Mouse (Mus musculus) liver, embryonic 14.5 days (tissue): ENCODE data around the gene Otub2. TPM values are rescaled to one million over a fixed set of nuclear protein-coding genes. Genes with fewer than 3 reads are reported as not detected.
A peak's percentile ranks its signal among the peaks of the same experiment; 100 is the strongest.

Experiments used
- ATAC-seq: fragments of 200-750 bp; cut with Nextera tagmentation; 2 replicates; pipeline ENCODE4 v1.8.0; 2017; ENCODE audit warnings: moderate number of reproducible peaks, mild to moderate bottlenecking, moderate library complexity; ENCODE audit not compliant: insufficient read depth
- DNase-seq, 3 experiments: peaks; one replicate each; pipeline ENCODE4 v3.0.0-alpha.2; 2012 to 2013; ENCODE audit warnings: low read depth in 3 of 3, low spot score in 3 of 3
- H3K27ac ChIP-seq: fragments of 300-500 bp; sonication (generic); 2 replicates; pipeline ENCODE4 v1.5.1; 2014; ENCODE audit warnings: moderate library complexity, mild to moderate bottlenecking, control low read depth, inconsistent platforms
- H3K27me3 ChIP-seq: fragments of 300-500 bp; sonication (generic); 2 replicates; pipeline ENCODE4 v1.6.1; 2014; ENCODE audit warnings: mild to moderate bottlenecking, low read length, moderate library complexity; ENCODE audit not compliant: control insufficient read depth, insufficient read depth
- H3K36me3 ChIP-seq: fragments of 300-500 bp; sonication (generic); replicated peaks from 2 replicates; pipeline ENCODE4 v1.6.1; 2014; ENCODE audit warnings: low read depth; ENCODE audit not compliant: control insufficient read depth, insufficient read depth
- H3K4me1 ChIP-seq, 2 experiments: fragments of 200-500 bp in 1 of 2; fragments of 300-500 bp in 1 of 2; sonication (generic) in 1 of 2; replicated peaks; 2 replicates each; pipeline ENCODE4 v1.6.1; 2012 to 2014; ENCODE audit warnings: antibody characterized with exemption in 1 of 2, inconsistent platforms in 1 of 2, low read length in 1 of 2; ENCODE audit not compliant: control insufficient read depth in 2 of 2, insufficient read depth in 2 of 2
- H3K4me2 ChIP-seq: fragments of 300-500 bp; sonication (generic); 2 replicates; pipeline ENCODE4 v1.6.1; 2014; ENCODE audit warnings: low read depth, mild to moderate bottlenecking, control low read depth, moderate library complexity
- H3K4me3 ChIP-seq, 2 experiments: fragments of 200-500 bp in 1 of 2; fragments of 300-500 bp in 1 of 2; sonication (generic) in 1 of 2; 2 replicates each; pipeline ENCODE4 v1.5.1; 2012 to 2014; ENCODE audit warnings: low read depth in 2 of 2, low read length in 2 of 2, mild to moderate bottlenecking in 2 of 2, control low read depth in 1 of 2, inconsistent platforms in 1 of 2, moderate library complexity in 1 of 2; ENCODE audit not compliant: insufficient read depth in 1 of 2
- H3K9ac ChIP-seq: fragments of 300-500 bp; sonication (generic); replicated peaks from 2 replicates; pipeline ENCODE4 v1.6.1; 2014; ENCODE audit warnings: mild to moderate bottlenecking, control low read depth, moderate library complexity
- H3K9me3 ChIP-seq: fragments of 300-500 bp; sonication (generic); 2 replicates; pipeline ENCODE4 v1.6.1; 2016; ENCODE audit warnings: low read length, mixed read lengths; ENCODE audit not compliant: control insufficient read depth
- CTCF ChIP-seq: IDR thresholded peaks from 2 replicates; pipeline ENCODE4 v1.5.1; 2016; ENCODE audit warnings: antibody characterized with exemption, low read depth, control low read depth
- EP300 ChIP-seq: IDR thresholded peaks from 2 replicates; pipeline ENCODE4 v1.6.1; 2016; ENCODE audit warnings: antibody characterized with exemption, low read depth
- WGBS: fragments of 180-500 bp; shearing (Covaris S2); extraction: QIAGEN DNeasy Blood & Tissue Kit; methylation state at CpG from one replicate; pipeline ENCODE4 v1.1.7; 2014; ENCODE audit not compliant: insufficient replicate concordance; 5-methylcytosine and 5-hydroxymethylcytosine counted together
- polyA plus RNA-seq, 2 experiments: library from polyadenylated mRNA; depleted of rRNA in 1 of 2; stranded (reverse) in 1 of 2; unstranded in 1 of 2; fragments of >200 nt; fragmentation: Nextera tagmentation in 1 of 2; extraction: Ambion mirVana in 1 of 2; gene quantifications; 2 replicates each; pipeline versions ENCODE4 v1.2.1 to v1.2.3; 2012 to 2014

Gene Otub2
- polyA plus RNA-seq, 2 experiments, result 13.3 to 20.0 TPM

- 48% methylated on average over 3 of the region's 3 CpGs for WGBS
- Histone ChIP-seq H3K9ac (no peak overlapping the region), H3K36me3 (no peaks in the 10 kb centered on the region), H3K27me3 (no peaks in the 10 kb centered on the region), H3K4me1 (no peaks in the 10 kb centered on the region), H3K4me2 (no peak overlapping the region), H3K9me3 (no peaks in the 10 kb centered on the region), H3K27ac (no peak overlapping the region), H3K4me3 (no peak overlapping the region)
- no peak for DNase-seq
- ATAC-seq, result no peak
- TF ChIP-seq EP300 (no peak), CTCF (no peak)
Measured at GRCm38 (mm10) chr12:103362336-103362735, 26.1 kb upstream of the Otub2 start.

GRCm38 (mm10) chr12:103367171-103367570 is 21.3 kb upstream of the Otub2 start:
- DNase-seq (no peak), ATAC-seq (no peak)
- TF ChIP-seq CTCF, result no peak
- peaks cover 4 to 7% of the 10 kb centered on the region in 2 experiments; a peak in 2 of 4 replicates for H3K4me1 ChIP-seq
- H3K36me3 ChIP-seq, result no peaks in the 10 kb centered on the region
- no peak overlapping the region for H3K4me2 ChIP-seq
- H3K4me3 ChIP-seq, result no peak overlapping the region
- no peak overlapping the region for H3K9ac ChIP-seq
- H3K27ac ChIP-seq, result no peak overlapping the region
- WGBS, result 50% methylated on average over 2 of the region's 2 CpGs
- no peaks in the 10 kb centered on the region for H3K9me3 ChIP-seq
- no peaks in the 10 kb centered on the region for H3K27me3 ChIP-seq

GRCm38 (mm10) chr12:103367620-103368325 is 20.7 kb upstream of the Otub2 start:
- no peak overlapping the region for H3K27ac ChIP-seq
- WGBS, result 11% methylated on average over 18 of the region's 18 CpGs
- DNase-seq, result peak in 2 of 3 experiments; percentile 23 to 27
- peaks cover 4 to 7% of the 10 kb centered on the region in 2 experiments; a peak in 2 of 4 replicates for H3K4me1 ChIP-seq
- H3K9me3 ChIP-seq, result no peaks in the 10 kb centered on the region
- TF ChIP-seq EP300, result no peak
- peak; percentile 88 for TF ChIP-seq CTCF
- H3K4me2 ChIP-seq, result peak overlapping the region; percentile 40
- H3K36me3 ChIP-seq, result no peaks in the 10 kb centered on the region
- no peak overlapping the region for H3K9ac ChIP-seq
- peak overlapping the region in 1 of 2 experiments; percentile 26; a peak in 1 of 4 replicates for H3K4me3 ChIP-seq
- H3K27me3 ChIP-seq, result no peaks in the 10 kb centered on the region
- ATAC-seq, result peak; percentile 67

- Histone ChIP-seq H3K36me3 (no peaks in the 10 kb centered on the region), H3K9me3 (no peaks in the 10 kb centered on the region), H3K4me2 (peak overlapping the region; percentile 40), H3K9ac (no peak overlapping the region), H3K27me3 (no peaks in the 10 kb centered on the region), H3K4me1 (peaks cover 4 to 9% of the 10 kb centered on the region in 2 experiments; a peak in 3 of 4 replicates), H3K4me3 (peak overlapping the region in 1 of 2 experiments; percentile 26; a peak in 1 of 4 replicates), H3K27ac (no peak overlapping the region)
- 28% methylated on average over 7 of the region's 7 CpGs for WGBS
- TF ChIP-seq EP300 (no peak), CTCF (no peak)
- no peak for ATAC-seq
- peak in 1 of 3 experiments; percentile 10 for DNase-seq
Measured at GRCm38 (mm10) chr12:103368326-103368669, 20.2 kb upstream of the Otub2 start.

GRCm38 (mm10) chr12:103368777-103369176 is 19.7 kb upstream of the Otub2 start:
- Histone ChIP-seq H3K4me1 (peaks cover 5 to 14% of the 10 kb centered on the region in 2 experiments), H3K4me2 (peak overlapping the region; percentile 40; the same call in 1 of the 2 replicates), H3K4me3 (no peak overlapping the region), H3K27me3 (no peaks in the 10 kb centered on the region), H3K9me3 (no peaks in the 10 kb centered on the region), H3K36me3 (no peaks in the 10 kb centered on the region), H3K9ac (no peak overlapping the region), H3K27ac (no peak overlapping the region)
- DNase-seq (no peak), ATAC-seq (no peak)
- TF ChIP-seq CTCF (no peak), EP300 (no peak)
- WGBS, result 45% methylated on average over 2 of the region's 2 CpGs
